Mouse (Mus musculus): ENCODE data around the gene Vmn2r105.

Vmn2r105 gene

DNA sequence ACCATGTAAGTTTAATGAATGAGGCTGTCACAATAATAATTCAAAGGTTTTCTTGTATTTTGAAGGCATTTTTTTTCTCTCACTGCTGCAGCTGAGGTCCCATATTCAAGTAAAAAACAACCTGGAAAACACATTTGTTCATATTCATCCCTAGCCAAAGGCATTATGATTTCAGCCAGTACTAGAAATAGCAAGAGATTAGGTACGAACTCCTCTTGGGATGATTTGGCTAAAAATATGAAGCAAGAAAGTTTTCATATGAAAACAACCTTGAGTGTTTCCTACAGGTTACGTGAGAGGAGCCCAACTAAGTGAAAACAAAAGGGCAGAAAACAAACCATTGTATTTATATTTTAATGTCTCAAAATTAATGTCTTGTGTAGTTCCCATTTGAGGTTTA is at the start of gene Vmn2r105:
Vmn2r105 (minus strand) TSS at position 101 of the 400 bp plus-strand sequence.
- DNase-seq (ENCODE audit: low spot score in 2 of 2): no peak

DNA sequence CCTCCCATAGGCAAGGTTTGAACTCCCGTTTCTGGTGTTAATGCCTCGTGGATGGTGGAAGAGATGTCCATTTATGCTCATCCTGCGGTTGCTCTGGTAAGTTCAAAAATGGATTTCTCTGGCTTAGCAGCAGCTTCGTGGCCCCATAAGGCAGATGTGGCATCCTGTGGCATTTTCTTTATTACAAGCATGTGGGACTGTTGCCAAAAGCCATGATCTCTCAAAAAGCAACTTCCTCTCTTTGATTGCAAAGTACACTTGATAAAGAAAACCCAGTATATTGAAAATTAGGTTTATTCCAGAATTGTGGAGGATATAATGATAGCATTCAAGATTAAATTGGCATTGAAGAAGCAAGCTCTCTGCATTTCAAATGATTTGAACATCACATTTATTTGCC is 20.7 kb upstream of the Vmn2r105 start:
- DNase-seq (ENCODE audit: low spot score in 2 of 2): no peak

GRCm38 (mm10) chr17:20182997-20183396 is 51.9 kb downstream of the Vmn2r105 start, which contains the start of gene Fpr-rs6:
TSS of gene Fpr-rs6 (minus strand) at chr17:20183097.
- no peak for DNase-seq (ENCODE audit: low spot score in 2 of 2)
